Mouse (Mus musculus): ENCODE data around the gene 2310061I04Rik. TPM values are rescaled to one million over a fixed set of nuclear protein-coding genes. Genes with fewer than 3 reads are reported as not detected.
A peak's percentile ranks its signal among the peaks of the same experiment; 100 is the strongest.

2310061I04Rik gene
- total and polyA plus RNA-seq, 3 experiments, result 51.6 to 122 (median 52.6) TPM

- peak; percentile 87 for DNase-seq
Measured at GRCm38 (mm10) chr17:35870151-35870883, 26.9 kb downstream of the 2310061I04Rik start.

GRCm38 (mm10) chr17:35869346-35870067 lies 27.7 kb downstream of the 2310061I04Rik start:
- DNase-seq, result peak; percentile 68

GRCm38 (mm10) chr17:35868961-35869345 lies 28.3 kb downstream of the 2310061I04Rik start:
- no peak for DNase-seq

- peak; percentile 57 for DNase-seq
Measured at GRCm38 (mm10) chr17:35868165-35868820, 28.9 kb downstream of the 2310061I04Rik start.

GRCm38 (mm10) chr17:35866911-35867890 lies 30.0 kb downstream of the 2310061I04Rik start:
- peak; percentile 74 for DNase-seq

- DNase-seq, result peak; percentile 87
Measured at GRCm38 (mm10) chr17:35866281-35866831, 30.9 kb downstream of the 2310061I04Rik start.

- DNase-seq, result peak; percentile 85
Measured at GRCm38 (mm10) chr17:35865481-35866280, 31.6 kb downstream of the 2310061I04Rik start, which contains the start of gene Ppp1r18. Gene Ppp1r18 (plus strand): TSS chr17:35865593.

GRCm38 (mm10) chr17:35864832-35865353 lies 32.3 kb downstream of the 2310061I04Rik start:
- DNase-seq, result no peak

GRCm38 (mm10) chr17:35861198-35861857 lies 35.9 kb downstream of the 2310061I04Rik start, which contains the start of gene Nrm:
Gene Nrm (plus strand): TSS chr17:35861318.
- peak; percentile 95 for DNase-seq

- no peak for DNase-seq
Measured at GRCm38 (mm10) chr17:35860831-35861197, 36.4 kb downstream of the 2310061I04Rik start.

- no peak for DNase-seq
Measured at GRCm38 (mm10) chr17:35859835-35860234, 37.4 kb downstream of the 2310061I04Rik start.

- DNase-seq, result no peak
Measured at GRCm38 (mm10) chr17:35859371-35859770, 37.9 kb downstream of the 2310061I04Rik start.

GRCm38 (mm10) chr17:35850974-35851373 lies 46.3 kb downstream of the 2310061I04Rik start:
- no peak for DNase-seq

- DNase-seq, result no peak
Measured at GRCm38 (mm10) chr17:35848112-35848511, 49.1 kb downstream of the 2310061I04Rik start.

GRCm38 (mm10) chr17:35843514-35843913 lies 53.7 kb downstream of the 2310061I04Rik start:
- DNase-seq, result no peak
